Mouse (Mus musculus): ENCODE measurements around the gene Kcnh2.

Kcnh2 gene

DNA sequence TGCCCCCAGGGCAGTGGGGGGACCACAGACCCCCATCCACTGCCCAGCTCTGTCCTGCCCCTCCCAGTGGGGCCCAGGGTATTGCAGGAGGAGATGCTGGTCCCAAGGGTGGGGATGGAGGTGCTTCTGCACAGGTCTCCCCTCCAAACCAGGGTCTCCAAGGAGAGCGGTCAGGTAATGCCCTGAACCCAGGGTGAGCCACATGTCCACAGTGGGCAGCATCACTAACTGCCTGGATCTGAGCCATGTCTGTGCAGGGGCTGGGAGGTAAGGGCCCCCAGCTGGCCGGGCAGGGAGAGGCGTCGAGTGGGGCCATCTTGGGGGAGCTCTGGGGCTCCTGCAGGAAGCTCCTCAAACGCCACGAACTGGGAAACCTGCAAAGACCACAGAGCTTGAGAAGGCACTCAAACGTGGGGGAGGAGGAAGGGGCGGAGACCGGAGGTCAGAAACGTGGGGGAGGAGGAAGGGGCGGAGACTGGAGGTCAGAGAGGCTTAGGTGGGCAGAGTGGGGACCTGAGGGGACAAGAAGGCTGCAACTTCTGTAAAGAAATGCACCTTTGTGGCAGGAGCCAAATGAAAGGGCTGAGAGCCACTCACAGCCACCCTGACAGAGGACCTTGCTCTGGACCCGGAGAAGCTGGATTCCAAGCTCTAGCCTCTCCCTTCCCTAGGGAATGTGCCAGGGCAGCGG is 31.5 kb downstream of the Kcnh2 start:
- DNase-seq (ENCODE audit: low spot score), result no peak

DNA sequence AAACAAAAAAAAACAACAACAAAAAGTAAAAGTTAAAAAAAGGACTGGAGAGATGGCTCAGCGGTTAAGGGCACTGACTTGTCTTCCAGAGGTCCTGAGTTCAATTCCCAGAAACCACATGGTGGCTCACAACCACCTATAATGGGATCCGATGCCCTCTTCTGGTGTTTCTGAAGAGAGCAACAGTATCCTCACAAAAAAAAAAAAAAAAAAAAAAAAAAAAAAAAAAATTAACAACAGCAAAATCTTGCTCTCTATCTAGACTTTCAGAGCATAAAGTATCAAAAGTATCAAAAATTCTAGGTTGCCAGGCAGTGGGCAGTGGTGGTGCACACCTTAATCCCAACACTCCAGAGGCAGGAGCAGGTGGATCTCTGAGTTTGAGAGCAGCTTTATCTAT is 42.2 kb downstream of the Kcnh2 start:
- no peak for DNase-seq (ENCODE audit: low spot score)

DNA sequence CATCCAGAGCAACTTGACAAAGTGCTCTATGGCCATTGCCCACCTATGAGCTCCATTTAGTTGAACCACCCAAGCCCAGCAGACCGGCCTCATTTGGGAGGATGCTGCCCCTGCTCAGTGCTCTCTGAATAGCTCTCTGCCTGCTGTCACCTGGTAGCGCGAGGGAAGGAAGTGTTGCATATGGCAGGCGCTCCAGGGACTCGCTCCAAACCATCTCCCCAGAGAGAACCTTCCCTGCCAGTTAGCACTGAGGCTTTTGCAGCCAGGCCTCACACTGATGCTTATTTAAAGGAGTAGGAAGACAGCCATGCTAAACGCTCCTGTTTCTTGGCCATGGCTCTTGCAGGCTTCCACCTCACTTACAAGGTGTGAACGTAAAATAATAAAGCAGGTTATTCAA is 42.8 kb downstream of the Kcnh2 start:
- no peak for DNase-seq (ENCODE audit: low spot score)

DNA sequence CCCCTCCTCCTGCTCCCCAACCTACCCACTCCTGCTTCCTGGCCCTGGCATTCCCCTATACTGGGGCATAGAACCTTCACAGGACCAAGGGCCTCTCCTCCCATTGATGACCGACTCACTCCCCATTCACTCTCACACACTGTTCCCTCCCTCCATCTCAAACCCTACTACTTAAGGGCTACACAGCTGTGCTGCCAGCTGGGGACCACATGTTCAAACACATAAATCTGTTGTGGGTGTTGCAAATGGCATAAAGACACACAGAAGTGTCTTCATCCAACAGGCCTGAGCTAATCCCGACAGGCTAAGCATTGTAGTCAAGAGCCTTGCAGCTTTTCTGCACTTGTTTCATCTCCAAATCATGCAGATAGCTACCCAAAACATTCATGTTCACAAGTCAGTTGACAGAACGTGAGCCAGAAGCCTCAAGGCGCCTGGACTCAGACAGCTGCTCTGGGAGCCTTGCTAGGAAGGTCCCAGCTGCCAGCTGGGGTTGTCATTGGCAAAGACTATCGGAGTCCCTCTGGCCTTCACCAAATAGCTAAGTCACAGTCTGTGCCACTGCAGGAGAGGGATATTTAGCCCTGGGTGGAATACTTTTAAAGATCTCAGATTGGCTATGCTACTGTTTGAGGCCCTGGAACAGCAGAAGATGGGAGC is 44.2 kb downstream of the Kcnh2 start:
- DNase-seq (ENCODE audit: low spot score), result peak; percentile 17

DNA sequence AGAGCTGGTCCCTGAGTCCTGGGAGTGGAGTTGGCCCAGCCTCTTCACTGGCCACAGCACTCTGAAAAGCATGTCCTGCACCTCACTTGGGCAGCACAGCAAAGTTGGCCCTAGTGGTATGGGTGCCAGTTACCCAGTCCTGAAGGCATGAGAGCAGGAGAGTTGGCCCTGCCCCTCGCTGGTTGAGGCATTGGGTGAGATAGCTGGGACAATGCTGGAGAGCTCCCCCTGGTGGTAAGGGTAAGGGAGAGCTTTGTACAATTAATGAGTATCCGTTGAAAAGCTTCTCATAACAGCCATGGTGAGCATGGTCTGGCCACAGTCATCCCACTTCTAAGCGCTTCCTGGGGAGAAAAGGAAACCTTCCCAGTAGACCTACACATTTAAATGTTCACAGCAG is 48.2 kb downstream of the Kcnh2 start:
- DNase-seq (ENCODE audit: low spot score), result peak; percentile 79

DNA sequence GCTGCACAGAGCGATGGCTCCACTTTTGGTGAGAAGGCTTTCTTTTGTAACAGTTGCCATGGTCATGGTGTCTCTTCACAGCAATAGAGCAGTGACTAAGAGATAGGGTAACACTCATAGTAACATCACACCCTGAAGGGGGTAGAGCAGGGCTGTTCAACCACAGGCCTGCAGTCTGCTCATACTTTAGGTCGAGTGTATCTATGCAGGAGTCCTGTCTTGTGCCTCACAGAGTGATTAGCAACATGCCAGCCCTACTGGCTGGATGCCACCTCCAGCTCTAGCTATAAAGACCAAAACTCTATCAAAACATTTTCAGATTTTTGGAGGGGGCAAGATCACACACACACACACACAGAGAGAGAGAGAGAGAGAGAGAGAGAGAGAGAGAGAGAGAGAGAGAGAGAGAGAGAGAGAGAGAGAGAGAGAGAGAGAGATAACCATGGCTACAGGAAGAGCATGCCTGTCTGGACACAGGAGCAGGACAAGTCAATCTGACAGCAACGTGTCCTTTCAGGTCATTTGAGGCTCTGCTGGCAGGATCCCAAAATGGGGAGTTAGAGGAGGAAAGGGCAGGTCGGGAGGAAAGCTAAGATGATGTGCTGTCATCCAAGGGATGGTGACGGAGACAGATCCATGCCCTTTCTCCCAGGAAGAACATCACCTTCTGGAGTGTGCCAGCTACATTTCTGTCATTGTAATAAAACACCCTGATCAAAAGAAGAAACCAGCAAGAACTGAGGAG is 51.4 kb downstream of the Kcnh2 start:
- no peak for DNase-seq (ENCODE audit: low spot score)

DNA sequence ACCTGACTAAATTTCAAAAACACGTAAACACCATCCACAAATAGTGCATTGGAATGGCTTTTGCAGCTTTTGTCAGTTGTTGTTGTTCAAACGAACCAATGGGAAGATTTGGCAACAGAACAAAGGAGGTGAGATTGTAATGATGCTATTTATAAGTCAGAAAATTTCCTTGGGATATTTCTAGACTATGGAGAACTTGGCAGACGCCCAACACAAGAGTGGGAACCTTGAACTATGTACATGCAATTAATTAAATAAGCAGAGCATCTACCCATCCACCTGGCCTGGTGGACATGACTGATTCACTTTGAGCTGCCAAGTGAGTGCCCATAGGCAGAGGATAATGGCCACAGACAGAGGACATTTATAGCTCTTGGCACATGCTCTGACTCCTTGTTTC is 59.5 kb downstream of the Kcnh2 start:
- no peak for DNase-seq (ENCODE audit: low spot score)

DNA sequence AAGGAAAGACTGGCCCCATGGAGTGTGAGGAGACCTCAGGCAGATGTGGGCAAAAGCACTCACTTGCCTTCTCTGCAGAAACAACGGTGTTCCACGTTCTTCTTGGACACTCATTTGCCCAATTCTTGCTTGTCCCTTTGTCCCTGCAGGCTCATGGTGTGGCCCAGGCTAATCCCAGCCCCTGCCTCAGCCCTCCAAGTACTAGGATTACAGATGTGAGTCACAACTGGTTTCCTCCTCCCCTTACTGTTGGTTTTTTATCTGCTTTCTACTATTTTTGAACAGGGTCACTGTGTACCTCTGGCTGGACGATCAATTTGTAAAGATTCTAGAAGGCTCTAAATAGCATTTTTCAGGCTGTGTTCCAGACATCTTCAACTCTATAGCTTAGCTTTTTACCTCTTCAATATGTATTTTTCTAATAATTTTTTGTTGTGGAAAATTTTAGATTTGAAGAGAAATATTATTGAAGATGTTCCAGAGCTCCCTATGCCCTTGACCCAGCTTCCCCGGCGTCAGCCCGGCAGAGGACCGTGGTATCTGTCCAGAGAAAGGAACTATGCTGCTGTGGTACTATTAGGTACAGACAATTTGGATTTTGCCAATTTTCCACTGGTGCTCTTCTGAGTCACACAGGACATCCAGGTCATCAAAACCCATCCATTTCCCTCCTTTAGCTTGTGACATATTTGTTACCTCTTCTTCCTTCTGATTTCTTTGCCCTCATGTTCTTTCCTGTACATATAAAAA is 65.0 kb downstream of the Kcnh2 start:
- no peak for DNase-seq (ENCODE audit: low spot score)

DNA sequence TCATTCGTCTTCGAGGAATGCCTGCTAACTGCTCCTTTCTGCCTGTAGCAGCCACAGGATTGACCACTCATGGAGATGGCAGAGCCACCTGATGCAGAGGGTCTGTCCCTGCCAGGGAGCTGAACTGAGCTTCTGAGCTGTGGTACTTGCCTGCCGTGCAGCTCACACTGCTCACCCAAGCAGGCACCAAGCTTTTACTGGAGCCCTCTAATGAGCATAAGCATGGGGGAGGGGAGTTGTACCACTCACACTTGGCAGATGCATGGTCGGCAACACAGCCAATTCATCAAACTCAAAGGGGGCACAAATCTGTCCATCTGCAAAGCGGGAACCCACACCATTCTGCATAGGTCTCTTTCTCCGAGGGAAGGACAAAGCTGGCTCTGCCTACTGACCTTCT is 67.3 kb downstream of the Kcnh2 start:
- no peak for DNase-seq (ENCODE audit: low spot score)

DNA sequence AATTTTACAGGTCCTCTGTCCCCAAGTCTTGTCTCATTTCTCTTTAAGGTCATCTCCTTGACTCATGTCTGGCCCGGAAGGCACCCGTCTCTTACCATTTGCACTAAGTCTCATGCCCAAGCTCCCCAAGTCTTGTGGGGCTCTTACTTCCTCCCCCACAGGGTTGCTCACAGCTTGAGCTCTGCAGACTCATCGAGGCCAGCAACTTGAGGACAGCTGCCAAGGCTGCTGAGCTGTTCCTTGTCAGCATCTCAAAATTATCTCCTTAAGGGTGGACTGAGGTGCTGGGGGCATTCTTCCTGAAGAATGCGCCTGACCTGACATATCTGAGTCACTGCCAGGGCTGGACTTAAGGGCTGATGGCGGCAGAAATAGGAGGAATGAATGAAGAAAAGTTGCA is 68.2 kb downstream of the Kcnh2 start:
- no peak for DNase-seq (ENCODE audit: low spot score)

DNA sequence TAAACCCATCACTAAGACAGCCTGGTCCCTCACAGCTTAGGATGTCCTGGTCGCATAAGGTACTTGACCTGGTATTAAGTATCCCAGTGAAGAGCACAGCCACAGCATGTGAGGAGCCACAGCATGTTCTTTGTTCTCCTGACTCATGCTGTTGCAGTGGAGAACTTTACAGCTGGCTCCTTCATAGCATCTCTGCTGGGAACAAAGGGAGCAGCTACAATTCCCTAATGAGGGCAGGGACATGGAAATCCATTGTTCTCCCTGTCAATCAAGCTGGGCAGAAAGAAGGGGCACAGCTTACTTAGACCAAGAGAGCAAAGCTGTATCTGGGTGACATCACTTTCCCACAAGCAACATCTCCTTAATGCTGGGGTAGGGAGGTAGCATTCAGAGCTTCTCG is 70.9 kb downstream of the Kcnh2 start:
- no peak for DNase-seq (ENCODE audit: low spot score)

DNA sequence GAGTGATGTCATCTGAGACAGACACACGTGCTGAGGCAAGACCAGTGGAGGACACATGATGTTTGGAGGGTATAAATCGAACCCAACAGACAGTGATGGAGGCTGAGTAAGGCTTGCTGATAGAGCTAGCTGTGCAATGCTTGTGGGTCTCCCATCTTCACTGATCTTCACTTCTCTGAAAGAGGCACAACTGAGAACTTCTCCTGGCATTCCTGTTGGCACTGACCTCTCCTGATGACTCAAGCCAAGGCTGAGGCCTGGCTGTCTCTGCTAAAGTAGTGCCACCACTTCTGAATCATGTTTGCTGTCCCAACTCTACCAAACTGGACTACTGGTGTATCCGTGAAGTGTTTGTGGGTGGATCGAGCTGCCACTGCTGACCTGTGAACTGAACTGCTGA is 71.9 kb downstream of the Kcnh2 start:
- no peak for DNase-seq (ENCODE audit: low spot score)

DNA sequence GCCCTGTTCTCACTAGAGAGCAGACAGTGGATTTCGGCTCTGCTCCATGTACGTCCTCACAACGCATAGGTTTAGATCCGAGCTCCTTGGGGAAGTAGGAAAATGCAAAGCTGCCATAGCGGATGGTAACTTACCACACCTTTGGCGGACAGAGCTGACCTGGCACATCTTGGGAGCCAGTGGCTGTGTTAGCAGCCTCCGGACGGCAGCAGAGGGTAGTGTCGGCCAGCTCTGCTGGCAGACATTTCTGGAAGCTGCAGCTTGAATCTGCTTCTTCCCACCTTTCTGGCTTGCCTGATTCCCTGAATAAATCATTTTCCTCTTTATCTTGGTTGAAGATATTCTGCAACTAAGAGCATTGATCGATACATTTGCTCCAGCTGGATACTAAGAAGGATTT is 73.2 kb downstream of the Kcnh2 start:
- DNase-seq (ENCODE audit: low spot score), result no peak

DNA sequence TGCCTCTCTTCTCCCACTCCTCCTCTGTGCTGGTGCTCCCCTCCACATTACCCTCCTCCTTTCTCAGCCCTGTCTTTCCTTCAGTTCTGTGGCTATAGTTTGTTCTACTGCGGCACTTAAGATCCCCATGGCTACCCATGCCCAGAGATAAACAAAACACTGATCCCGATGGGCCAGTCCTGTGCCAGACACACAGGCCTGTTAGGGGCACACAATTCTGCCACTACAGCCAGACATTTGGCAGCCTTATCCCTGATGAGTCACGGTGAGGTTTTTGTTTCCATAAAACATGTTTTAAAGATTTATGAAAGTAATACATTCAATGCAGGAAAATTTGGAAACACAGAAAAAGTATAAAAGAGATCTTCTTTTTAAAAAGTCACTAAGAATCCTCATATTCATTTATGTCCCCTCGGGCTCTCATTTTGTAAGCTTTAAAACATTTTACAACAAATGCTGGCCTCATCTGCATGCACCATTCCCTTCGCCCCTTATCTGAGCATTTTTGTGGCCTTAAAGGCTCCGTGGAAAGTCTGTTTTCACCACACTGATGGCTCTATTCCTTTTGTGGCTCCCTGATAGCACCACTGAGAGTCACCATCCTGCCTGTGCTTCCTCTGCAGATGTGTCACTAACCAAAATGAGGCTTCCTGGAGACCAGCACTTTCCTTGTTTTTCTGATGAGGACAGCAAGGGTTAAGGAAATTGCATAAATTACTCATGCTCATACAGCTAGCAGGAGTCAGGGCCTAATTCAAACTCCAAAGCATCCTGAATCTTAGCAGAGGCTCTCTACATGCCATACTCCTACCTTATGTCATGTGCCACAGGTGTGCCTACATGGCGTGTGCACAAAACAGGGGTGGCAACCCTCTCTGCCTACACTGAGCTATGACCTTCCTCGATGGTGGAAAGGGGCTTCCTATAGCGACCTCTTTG is 77.5 kb downstream of the Kcnh2 start:
- DNase-seq (ENCODE audit: low spot score), result peak; percentile 61

DNA sequence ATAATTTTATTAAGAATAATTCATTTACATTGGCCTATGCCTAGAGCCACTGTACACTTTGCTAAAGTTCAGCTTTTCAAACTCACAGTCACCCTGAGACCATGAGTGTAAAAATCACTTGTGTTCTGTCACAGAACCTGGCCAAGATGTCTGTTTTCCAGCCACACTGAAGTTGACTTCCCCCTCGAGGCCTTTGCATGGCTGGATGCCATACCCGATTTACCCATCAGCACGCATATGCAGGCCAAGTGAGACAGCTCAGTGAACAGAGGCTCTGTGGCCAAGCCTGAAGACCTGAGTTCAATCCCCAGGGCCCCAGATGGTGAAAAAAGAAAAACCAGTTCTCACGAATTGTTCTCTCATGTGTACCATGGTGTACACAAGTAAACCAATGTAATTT is 80.5 kb downstream of the Kcnh2 start:
- peak; percentile 24 for DNase-seq (ENCODE audit: low spot score)
